ENCODE assay signal across 15 mouse cellular contexts in the genomic region with DNA sequence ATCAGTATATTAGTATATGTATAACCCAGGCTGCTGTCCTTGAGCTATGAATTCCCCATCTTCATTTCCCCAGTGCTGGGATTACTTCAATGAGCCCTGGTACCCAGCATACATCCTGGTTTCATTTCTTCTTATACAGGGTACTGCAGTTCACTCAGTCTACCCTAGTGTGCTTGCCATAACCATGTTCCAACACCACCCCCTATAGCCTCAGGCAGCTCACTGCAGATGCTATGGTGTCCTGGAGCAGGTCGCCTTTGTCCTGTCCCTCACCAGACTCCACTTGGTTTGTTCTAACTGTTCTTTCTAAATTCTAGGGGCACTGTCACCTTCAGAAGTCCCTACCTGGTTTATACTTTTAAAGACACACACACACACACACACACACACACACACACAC. TPM values are rescaled to one million over a fixed set of nuclear protein-coding genes. Genes with fewer than 3 reads are reported as not detected.
DNase-seq lines count a peak whose midpoint lies in the region; ATAC-seq and TF ChIP-seq lines count a peak whose summit lies in the region.
"Had no signal": no experiment of that assay in that cellular context is flagged by ENCODE, and none has a peak within 500 bp of the region (broad histone marks: within the 10 kb centered on the region; RNA-seq: fewer than 3 reads in every experiment).

No protein-coding gene starts in this region.

- no peaks in the 10 kb centered on the region for H3K36me3 ChIP-seq in lung, embryonic 14.5 days (ENCODE audit: insufficient read depth)
- peaks cover 44% of the 10 kb centered on the region for H3K36me3 ChIP-seq in small intestine, adult 2 months (ENCODE audit: control insufficient read depth, insufficient read depth, low read length)
- H3K36me3 ChIP-seq in forebrain, embryonic 10.5 days (replicated peaks), result no peaks in the 10 kb centered on the region
- H3K36me3 ChIP-seq: G1E; heart, embryonic 15.5 days; limb, embryonic 15.5 days had no signal

- no peaks in the 10 kb centered on the region for H3K4me1 ChIP-seq in lung, embryonic 14.5 days (ENCODE audit: insufficient read depth)
- peaks cover 5% of the 10 kb centered on the region; the same call in 1 of the 2 replicates for H3K4me1 ChIP-seq in small intestine, adult 2 months (ENCODE audit: control insufficient read depth, insufficient read depth, insufficient read length, low read length)
- H3K4me1 ChIP-seq in forebrain, embryonic 10.5 days, result no peaks in the 10 kb centered on the region
- H3K4me1 ChIP-seq: heart, embryonic 15.5 days; limb, embryonic 15.5 days had no signal

- no peaks in the 10 kb centered on the region for H3K9me3 ChIP-seq in lung, embryonic 14.5 days (ENCODE audit: low read depth, low read length)
- H3K9me3 ChIP-seq in forebrain, embryonic 10.5 days, result no peaks in the 10 kb centered on the region
- H3K9me3 ChIP-seq: heart, embryonic 15.5 days; limb, embryonic 15.5 days had no signal

- H3K27ac ChIP-seq in lung, embryonic 14.5 days (ENCODE audit: low read depth), result no peak overlapping the region
- no peak overlapping the region for H3K27ac ChIP-seq in small intestine, adult 2 months (ENCODE audit: insufficient read depth, low read depth, low read length)
- H3K27ac ChIP-seq in forebrain, embryonic 10.5 days, result no peak overlapping the region
- H3K27ac ChIP-seq: heart, embryonic 15.5 days; limb, embryonic 15.5 days had no signal

- peak; percentile 52 for TF ChIP-seq CTCF in lung, embryonic 14.5 days (IDR thresholded peaks at IDR 0.05; ENCODE audit: low read depth)
- peak; percentile 31; the same call in 1 of the 2 replicates for TF ChIP-seq CTCF in small intestine, adult 2 months (IDR thresholded peaks at IDR 0.05; ENCODE audit: extremely low read depth, insufficient read length, insufficient replicate concordance, low read depth, low read length)

- DNase-seq in heart, postnatal 10 days, result peak; percentile 15 to 18
- DNase-seq in heart, postnatal 25 days (ENCODE audit: low spot score), result no peak
- DNase-seq in lung, embryonic 14.5 days, result peak; percentile 40
- DNase-seq in lung, postnatal 25 days (ENCODE audit: low spot score), result no peak
- peak; percentile 26 for DNase-seq in brain, adult 2 months (ENCODE audit: low read depth, low spot score)
- DNase-seq in spleen, postnatal 36 days (ENCODE audit: low spot score in 2 of 2), result no peak
- no peak for DNase-seq in forebrain, embryonic 10.5 days (ENCODE audit: extremely low spot score, low spot score)
- DNase-seq: kidney, postnatal 25 days; right cerebral cortex, postnatal 14 days; thymus, postnatal 14 days had no signal

- intact Hi-C loops in heart, postnatal 10 days (cut with DNase I), result loop anchor here (1.0 to 2.0 kb wide), 3 partner anchors 48 to 272 kb away; no protein-coding TSS in a partner anchor
- intact Hi-C loops in heart, postnatal 25 days (cut with DNase I), result loop anchor here (5.0 to 10.0 kb wide), 2 partner anchors 215 to 268 kb away; partner anchors contain the start of gene Btbd16

- WGBS in lung, embryonic 14.5 days, result 73% methylated on average over 1 of the region's 1 CpGs
- 73% methylated on average over 1 of the region's 1 CpGs for WGBS in small intestine, adult 2 months
- WGBS in forebrain, embryonic 10.5 days, result 52% methylated on average over 1 of the region's 1 CpGs

- no peaks in the 10 kb centered on the region for H3K27me3 ChIP-seq in lung, embryonic 14.5 days (ENCODE audit: insufficient read depth, low read length)
- no peaks in the 10 kb centered on the region for H3K27me3 ChIP-seq in small intestine, adult 2 months (ENCODE audit: control insufficient read depth, insufficient read depth, low read length)
- H3K27me3 ChIP-seq in forebrain, embryonic 10.5 days (ENCODE audit: poor library complexity, severe bottlenecking), result no peaks in the 10 kb centered on the region
- H3K27me3 ChIP-seq: heart, embryonic 15.5 days; limb, embryonic 15.5 days had no signal

- no peak overlapping the region for H3K4me2 ChIP-seq in lung, embryonic 14.5 days
- H3K4me2 ChIP-seq: heart, embryonic 15.5 days; limb, embryonic 15.5 days had no signal

- H3K4me3 ChIP-seq in lung, embryonic 14.5 days (ENCODE audit: low read depth, low read length), result no peak overlapping the region
- no peak overlapping the region for H3K4me3 ChIP-seq in small intestine, adult 2 months (ENCODE audit: low read depth, low read length)
- no peak overlapping the region for H3K4me3 ChIP-seq in forebrain, embryonic 10.5 days
- H3K4me3 ChIP-seq: heart, embryonic 15.5 days; limb, embryonic 15.5 days had no signal

- TF ChIP-seq POLR2A in small intestine, adult 2 months (IDR thresholded peaks at IDR 0.05; ENCODE audit: low read depth, low read length), result no peak

- no peak for ATAC-seq in lung, embryonic 14.5 days (ENCODE audit: insufficient read depth)

- no peak overlapping the region for H3K9ac ChIP-seq in lung, embryonic 14.5 days
- H3K9ac ChIP-seq: heart, embryonic 15.5 days; limb, embryonic 15.5 days had no signal

RNA-seq across cellular contexts. Expression of gene Dmbt1, which starts 10.8 kb away (rescaled TPM):
- under 1 TPM in 1 of 2 experiments, not detected in 1; 0.19 TPM for total RNA-seq in heart, postnatal 10 days (2021)
- total RNA-seq in heart, postnatal 25 days (2021), result not detected
- not detected in 2 replicates for polyA plus RNA-seq in lung, embryonic 14.5 days (2014; fragmentation: Nextera tagmentation; extraction: Ambion mirVana)
- polyA plus RNA-seq in small intestine, adult 2 months (2012; rRNA removed), result 141 and 758 TPM in 2 replicates
- not detected in 2 replicates for polyA plus RNA-seq in forebrain, embryonic 10.5 days (2016; fragmentation: Nextera tagmentation; extraction: Ambion mirVana)
- polyA plus RNA-seq: frontal cortex, adult 2 months; G1E had no signal

Comparison
In these comparisons a context has a peak if more than half of its experiments do, and no peak if none do; other contexts are left out.
1. DNase-seq: peak in heart, postnatal 10 days (2 of 2), lung, embryonic 14.5 days (single experiment) and brain, adult 2 months (single experiment); none in heart, postnatal 25 days (single experiment), lung, postnatal 25 days (single experiment), spleen, postnatal 36 days (0 of 2) and forebrain, embryonic 10.5 days (single experiment).
2. RNA of gene Dmbt1, which starts 10.8 kb away (polyA plus RNA-seq): 141 to 758 TPM in small intestine, adult 2 months; not detected in lung, embryonic 14.5 days and not detected in forebrain, embryonic 10.5 days; every median in the first group is over 100 times any median in the second.